Mouse (Mus musculus) G1E (cell line): ENCODE measurements around the gene Ndufb6.

Source experiments
- CTCF ChIP-seq: IDR thresholded peaks from 2 replicates; pipeline ENCODE4 v1.5.1; 2012; ENCODE audit warnings: low read depth, low read length, inconsistent platforms, mixed read lengths
- GATA1 ChIP-seq: IDR thresholded peaks from 2 replicates; pipeline ENCODE4 v1.6.1; 2012; ENCODE audit warnings: borderline replicate concordance, low read length, inconsistent platforms, mixed read lengths
- TAL1 ChIP-seq: conservative IDR thresholded peaks from 2 replicates; pipeline ENCODE4 v1.6.1; 2012; ENCODE audit warnings: low read depth, low read length, inconsistent platforms, mixed read lengths

GRCm38 (mm10) chr4:40227886-40228285 is 51.3 kb downstream of the Ndufb6 start:
- TF ChIP-seq CTCF (no peak), GATA1 (no peak), TAL1 (no peak)
